Mouse (Mus musculus) urinary bladder, postnatal 25 days (tissue): ENCODE results near the gene Anp32b.
A peak's percentile ranks its signal among the peaks of the same experiment; 100 is the strongest.

Source experiments
- DNase-seq: peaks from one replicate; pipeline ENCODE4 v3.0.0; 2022; ENCODE audit warnings: low spot score

Gene Anp32b

DNA sequence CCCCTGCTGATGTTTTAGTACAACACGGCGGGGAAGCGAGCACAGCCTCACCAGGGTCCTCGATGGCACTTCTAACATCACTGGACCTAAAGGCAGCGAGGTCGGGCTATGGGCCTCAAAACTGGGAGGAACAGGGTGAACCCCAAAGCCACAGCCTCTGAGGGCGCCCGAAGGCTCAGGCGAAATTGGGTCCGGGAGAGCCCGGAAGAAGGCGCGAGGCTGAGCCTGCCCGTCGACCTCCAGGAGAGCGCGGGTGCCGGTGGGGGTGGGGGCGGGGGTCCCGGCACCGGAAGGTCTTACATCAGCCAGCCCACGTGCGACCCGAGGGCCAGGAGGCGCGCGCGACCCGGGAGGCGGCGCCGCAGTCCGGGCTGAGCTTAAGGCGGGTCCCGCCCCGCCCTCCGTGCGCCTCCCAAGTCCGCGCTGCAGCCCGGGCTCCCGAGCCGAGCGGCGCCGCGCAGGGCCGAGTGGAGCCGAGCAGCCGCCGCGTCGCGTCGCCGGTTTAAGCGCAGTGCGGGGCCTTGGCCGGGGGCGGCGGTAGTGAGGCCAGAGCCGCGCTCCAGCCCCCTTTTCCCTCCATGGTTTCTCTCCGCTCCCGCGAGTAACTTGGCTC is at the start of gene Anp32b:
Gene Anp32b, plus strand, starts transcription at position 384 of the 613 bp plus-strand sequence.
- peak; percentile 94 for DNase-seq

DNA sequence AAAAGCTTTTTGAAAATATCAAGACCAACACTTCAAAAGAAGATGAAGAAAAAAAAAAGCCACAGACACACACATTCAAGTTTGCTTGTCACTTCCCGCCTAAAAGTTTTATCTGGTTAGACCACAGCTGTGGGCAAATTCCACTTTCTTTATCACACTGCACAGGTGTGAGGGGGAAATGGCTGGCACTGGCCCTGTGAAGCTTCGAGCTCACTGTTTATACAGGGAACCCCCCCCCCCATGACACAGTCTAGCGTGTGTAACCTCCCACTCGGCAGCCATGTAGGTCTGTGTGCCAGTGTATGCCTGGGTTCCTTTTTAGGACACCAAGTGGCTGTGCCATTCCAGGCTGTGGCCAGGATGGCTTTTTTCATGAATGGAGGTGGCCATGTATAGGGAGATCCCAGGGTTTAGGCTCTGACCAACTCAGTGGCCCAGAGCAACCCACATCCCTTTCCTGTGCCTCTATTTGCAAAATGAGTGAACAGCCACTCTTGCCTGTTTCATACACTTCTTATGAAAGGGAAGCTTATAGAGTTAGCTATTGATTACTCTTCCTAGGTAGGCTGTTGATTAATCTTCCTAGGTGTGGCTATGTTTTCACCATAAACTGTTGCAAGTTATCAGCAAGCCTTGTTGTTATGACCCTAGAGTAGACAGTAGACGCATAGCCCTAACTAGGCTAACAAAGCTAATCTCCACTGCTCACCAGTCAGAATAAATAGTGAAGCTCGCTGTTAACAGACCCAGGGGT is 46.5 kb upstream of the Anp32b start:
- DNase-seq = no peak

DNA sequence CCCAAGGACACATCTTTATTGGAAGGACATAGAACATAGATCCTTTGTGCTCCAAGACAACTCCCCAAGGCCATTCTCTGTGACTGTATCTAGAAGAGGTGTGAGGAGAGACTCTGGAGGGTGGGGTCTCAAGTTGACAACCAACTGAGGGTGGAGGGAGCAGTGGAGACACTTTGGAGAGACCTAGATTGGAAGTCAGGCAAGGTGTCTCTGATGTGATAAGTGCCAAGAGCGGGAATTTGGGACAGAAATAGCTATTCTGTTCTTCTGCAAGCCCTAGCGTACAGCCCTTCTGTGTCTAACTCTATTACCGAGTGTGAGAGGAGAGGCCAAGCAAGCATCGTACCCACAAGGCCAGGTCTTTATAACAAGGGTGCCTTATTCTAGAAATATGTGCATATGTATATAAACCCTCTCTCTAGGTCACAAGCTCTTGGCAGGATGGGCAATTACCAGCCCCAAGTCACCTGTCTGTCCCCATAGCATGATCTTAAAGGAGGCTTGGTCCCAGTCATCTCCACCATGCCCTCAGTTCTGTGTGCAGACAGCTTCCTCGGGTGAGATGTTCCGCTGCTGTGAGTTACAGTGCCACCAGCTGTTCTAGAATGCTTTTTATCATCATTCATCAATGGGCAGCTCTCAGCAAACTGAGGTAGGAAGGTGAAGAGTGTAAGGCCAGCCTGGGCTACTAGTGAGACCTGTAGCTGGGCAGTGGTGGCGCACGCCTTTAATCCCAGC is 43.6 kb upstream of the Anp32b start:
- no peak for DNase-seq

DNA sequence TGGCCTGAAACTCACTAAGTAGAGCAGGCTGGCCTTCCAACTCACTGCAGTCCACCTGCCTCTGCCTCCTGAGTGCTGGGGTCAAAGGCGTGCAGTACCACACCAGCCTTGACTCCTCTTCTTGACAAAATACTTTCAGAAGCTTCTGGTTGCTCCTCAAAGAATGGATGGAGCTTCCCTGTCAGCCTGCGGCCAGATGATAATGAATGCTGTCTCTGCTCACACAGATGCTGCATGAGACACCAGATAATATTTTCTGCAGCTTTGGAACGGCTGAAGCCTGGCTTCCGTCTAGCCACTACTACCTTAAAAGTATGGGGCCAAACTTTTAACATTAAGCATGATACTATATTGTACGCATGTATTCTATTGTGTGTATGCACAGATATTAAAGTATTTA is 40.0 kb upstream of the Anp32b start:
- no peak for DNase-seq

DNA sequence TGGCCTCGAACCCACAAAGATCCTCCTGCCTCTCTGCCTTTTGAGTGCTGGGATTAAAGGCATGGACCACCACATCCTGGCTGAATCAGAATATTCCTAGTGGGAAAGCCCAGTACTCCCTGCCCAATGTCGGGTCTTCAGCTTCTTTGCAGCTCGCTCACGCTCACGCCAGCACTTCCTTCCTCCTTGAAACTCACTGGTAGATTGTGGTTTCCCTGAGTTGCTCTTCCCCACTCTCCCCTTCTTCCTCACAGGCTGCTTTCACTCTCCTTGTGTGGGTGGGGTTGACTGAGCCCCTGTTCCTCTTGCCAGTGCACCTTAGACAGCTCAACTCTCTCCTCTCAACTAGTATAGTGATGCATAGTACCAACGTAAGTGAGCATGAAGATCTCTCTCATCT is 39.2 kb upstream of the Anp32b start:
- no peak for DNase-seq

DNA sequence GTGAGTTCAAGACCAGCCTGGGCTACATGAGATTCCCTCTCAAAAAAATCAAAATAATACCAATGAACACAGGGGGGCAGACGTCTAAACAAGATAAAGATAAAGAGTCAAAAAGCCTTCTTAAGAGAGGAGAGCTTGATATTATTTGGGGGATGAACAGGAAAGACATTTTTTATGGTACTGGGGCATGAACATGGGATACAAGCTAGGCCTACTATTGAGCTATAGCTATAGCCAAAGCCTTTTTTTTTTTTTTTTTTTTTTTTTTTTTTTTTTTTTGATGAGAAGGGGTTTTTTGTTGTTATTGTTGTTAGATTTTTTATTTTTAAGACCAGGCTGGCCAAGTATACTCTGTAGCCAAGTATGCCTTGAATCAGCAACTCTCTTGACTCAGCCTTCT is 38.6 kb upstream of the Anp32b start:
- no peak for DNase-seq

DNA sequence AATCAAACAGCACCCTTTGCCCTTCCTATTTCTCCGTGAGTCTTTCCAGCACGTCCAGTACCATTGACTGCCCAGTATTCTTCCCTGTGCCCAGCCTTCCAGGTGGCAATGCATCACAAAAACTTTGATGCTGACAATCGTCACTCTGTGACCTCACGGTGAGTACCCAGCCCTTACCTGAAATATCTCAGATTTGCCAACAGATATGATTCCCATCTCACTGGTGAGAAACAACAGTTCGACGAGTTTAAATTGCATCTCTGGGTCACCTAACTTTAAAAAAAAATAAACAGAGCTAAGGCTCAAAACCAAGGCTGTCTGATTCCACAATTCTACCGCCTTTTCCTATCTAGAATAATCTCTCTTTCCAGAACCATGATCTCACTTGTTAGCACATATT is 37.3 kb upstream of the Anp32b start, which contains the start of gene Hemgn:
Gene Hemgn, minus strand, starts transcription at position 101 of the 400 bp plus-strand sequence.
- DNase-seq = no peak

DNA sequence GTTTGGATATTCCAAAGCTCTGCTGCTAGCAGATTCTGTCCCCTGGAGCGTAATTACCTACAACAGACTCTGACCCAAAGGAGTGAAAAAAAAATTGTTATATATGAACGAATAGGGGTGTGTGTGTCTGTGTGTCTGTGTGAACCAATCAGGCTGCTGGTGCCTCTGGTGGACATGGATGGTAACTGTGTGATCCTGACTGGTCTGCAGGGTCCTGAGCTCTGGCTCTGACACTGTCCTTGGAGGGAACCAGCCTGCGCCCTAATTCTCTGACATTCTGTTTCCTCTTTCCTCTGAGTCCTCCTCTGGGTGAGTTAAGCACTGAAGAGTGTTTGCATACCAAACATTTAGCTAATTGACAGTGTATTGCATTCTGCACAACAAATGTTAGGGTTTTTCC is 33.2 kb upstream of the Anp32b start:
- DNase-seq = no peak

DNA sequence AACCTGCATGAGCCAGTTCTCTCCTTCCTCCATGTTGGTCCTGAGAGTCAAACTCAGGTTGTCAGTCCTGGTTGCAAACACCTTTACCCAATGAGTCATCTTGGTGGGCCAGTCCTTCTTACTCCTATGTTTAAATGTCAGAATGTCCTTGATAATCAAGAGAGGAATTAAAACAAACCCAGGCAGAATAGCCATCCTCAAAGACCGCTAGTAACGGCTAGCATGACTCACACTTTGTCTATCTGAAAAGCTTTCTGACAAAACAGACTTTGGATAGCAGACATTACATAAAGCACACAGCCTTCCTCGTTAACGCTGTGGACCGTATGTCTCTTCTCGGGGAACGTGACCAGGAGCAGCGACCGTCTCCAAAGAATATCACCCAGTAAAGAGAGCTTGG is 31.9 kb upstream of the Anp32b start:
- DNase-seq = no peak

DNA sequence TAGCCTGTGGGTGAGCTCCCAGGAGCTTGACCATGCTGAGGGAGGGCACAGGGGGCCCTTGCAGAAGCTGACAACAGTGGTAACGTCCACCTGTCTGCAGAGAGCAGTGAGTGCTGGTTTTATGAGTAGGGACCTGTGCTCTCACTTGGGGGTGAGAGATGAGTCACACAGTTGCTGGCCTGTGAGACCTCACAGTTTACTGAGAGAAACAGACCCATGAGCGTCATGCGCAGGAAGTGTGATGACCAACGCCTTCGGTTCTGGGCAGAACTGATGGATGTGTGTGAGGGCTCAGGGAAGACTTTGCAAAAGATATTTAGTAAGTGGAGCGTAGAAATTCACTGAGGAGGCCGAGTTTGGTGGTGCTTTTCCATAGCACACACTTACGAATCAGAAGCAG is 28.1 kb upstream of the Anp32b start:
- no peak for DNase-seq

DNA sequence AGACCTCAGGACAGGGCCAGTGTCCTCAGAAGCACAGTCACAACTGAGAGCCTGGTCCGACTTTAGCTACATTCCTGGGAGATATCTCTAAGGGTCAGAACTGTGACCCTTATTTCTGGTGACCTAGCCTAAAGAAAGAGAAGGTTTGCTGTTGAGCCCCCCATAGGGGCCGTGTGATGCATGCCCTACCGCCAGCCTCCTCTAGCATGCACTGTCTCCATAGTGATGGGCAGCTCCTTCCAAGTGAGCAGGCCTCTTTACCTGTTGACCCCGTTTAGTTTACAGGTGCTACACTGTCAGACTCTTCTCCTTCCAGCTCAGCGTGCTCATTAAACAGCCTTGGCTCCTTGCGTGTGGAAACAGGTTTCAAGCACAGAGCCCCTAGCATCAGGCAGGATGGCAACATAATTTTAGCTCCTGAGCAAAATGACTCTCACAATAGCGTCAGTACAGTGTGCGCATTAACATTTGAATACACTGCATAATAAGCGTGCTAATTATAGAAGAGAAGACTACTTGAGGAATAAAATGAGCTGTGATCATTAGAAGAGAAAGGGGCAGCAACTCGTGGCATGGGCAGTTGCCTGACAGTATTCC is 21.7 kb upstream of the Anp32b start:
- DNase-seq = no peak

DNA sequence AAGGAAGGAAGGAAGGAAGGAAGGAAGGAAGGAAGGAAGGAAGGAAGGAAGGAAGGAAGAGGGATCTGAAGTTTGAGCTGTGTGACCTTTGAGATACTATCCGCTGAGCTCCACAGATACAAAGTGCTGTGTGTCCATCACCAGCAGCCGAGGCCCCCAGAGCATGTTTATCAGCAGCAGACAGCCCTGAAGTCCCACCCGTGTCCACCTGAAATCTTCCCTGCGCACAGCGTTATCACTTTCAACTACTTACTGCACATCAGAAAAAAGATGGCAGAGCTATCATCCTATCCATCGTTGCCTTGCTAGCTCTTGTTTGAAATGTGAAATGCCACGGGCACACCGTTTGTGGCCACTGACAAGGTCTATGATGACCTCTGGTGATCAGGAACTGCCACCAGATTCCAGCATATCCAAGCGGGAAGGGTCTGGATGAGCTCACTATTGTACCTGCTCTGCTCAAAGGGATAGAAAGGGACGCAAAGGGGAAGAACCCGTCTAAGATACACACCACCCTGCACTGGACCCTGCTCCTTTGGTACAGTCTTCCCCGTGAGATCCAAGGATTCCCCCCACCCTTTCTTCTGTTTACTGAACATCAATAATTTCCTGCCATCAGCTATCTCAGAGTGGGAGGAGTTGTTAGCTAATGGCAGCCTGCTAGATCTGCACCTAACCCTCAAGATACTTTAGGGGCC is 18.2 kb upstream of the Anp32b start:
- no peak for DNase-seq

DNA sequence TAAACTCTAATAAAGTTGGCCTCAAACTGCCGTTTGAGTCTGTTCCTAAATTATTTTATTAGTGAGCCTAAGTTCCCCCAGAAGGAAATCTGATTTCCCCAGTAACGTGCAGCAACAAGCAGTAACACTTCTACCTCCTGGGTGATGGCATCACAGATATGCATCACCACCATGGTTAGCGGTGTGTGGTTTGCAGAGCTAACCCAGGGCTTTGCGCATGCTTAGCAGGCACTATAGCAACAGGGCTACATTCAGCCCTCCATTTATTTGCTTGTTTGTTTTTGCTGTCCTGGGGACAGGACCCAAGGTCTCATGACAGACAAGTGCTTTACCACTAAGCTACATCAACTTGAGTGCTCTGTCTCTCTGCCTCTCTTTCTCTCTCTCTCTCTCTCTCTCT is 8.2 kb upstream of the Anp32b start:
- DNase-seq = no peak

DNA sequence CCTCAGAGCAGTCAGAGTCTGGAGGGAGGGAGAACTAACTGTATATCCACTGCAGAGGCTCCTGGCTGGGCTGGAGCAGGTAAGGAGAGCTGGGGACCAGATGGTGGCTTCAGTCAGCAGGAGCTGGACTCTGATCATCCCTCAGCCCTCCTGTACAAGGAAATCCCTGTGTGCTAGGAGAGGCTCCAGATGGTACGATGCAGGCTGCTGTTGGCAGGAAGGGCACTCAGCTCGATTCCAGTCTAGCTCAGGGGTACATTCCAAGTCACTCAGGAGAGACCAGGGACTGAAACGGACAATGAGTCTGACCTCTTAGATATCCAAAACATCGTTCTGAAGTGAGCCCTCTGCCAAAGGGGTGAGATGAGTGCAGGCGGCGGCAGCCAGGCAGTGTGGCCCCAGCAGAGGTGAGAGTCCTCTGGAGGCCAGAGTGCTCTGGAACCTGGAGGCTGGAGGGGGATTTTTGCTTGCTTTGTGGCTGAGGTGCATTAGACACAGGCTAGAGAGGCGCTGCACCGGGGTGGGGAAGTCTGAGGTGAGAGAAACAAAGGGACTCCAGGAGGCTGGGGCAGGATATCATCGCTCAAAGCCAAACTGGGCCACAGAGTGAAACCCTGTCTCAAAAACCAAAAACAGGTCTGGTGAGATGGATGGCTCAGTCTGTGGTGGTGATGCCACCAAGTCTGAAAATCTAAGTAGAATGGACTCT is 5.3 kb upstream of the Anp32b start:
- no peak for DNase-seq

DNA sequence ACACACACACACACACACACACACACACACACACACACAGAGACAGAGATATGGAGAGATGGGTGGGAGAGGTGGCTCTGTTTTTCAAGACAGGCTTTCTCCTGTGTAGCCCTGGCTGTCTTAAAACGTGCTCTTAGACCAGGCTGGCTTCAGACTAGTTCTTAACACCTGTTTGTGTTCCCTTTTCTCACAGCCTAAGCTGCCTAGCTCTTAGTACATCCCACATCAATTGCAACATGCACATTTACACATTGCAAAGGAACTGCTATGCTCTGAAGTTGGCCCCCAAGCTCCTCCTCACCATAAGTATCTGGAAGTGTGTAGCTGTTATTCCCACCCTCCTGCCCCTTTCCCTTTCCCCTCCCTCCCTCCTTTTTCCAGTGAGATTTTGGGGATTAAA is 3.2 kb upstream of the Anp32b start:
- DNase-seq = no peak

DNA sequence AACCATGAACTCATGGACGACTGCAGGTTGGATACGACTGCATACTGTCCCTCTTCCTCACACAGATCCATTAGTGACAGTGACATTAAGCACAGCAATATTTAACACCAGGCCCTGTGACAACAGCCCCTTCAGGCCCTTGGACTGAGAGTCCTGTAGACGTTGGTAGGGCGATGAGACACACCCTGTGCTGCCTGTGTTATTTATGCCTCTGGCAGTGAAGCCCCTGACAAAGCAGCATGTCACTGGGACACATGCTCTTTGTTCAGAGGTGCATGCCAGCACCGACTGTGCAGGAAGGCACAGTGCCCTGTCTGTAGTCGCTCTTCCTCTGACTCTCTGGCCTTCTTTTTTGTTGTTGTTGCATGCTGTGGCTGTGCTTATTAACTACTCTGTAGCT is 1.8 kb upstream of the Anp32b start:
- no peak for DNase-seq

DNA sequence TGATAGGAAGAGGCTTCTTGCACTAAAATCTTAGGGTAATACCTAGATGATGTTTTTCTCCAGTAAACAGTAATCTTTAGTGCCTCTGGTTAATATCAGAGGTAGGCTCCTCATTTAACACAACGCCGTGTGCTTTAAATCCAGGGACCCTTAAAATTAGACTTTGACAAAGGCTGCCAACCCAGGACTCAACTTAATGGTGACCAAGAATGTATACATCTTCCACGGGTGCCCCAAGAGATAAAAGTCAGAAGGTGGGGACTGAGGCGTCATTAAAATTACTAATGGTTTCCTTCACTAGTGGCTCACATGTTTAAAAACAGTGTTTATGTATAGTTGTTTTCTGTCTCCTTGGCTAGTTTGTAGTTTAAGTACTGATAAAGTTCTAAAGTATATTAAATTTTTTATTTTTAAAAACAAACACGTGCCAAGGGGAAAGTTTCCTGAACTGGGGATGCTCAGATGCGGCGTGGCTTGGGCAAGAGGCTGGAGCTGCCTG is 633 bp upstream of the Anp32b start:
- DNase-seq = no peak

DNA sequence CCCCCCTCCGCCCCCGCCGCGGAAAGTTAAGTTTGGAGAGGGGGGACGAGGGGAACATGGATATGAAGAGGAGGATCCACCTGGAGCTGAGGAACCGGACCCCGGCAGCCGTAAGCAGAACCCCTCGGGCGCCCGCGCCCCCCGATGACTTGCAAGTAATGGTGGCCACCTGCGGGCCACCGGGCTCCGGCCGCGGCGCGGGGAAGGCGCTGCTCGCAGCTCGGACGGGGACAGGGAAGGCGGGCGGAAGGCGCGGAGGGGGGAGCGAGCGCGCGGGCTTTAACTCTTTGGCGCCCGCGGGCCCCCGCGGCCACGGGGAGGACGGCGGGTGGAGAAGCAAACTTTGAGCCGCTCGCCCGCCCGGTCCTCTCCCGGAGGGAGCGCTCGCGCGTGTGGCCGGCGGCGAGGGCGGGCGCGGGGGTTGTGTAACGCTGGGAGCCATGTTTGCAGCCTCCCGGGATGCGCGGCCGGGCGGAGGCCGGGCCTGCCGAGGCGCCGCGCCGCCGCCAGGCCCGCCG is 597 bp downstream of the Anp32b start:
- DNase-seq = peak; percentile 71

DNA sequence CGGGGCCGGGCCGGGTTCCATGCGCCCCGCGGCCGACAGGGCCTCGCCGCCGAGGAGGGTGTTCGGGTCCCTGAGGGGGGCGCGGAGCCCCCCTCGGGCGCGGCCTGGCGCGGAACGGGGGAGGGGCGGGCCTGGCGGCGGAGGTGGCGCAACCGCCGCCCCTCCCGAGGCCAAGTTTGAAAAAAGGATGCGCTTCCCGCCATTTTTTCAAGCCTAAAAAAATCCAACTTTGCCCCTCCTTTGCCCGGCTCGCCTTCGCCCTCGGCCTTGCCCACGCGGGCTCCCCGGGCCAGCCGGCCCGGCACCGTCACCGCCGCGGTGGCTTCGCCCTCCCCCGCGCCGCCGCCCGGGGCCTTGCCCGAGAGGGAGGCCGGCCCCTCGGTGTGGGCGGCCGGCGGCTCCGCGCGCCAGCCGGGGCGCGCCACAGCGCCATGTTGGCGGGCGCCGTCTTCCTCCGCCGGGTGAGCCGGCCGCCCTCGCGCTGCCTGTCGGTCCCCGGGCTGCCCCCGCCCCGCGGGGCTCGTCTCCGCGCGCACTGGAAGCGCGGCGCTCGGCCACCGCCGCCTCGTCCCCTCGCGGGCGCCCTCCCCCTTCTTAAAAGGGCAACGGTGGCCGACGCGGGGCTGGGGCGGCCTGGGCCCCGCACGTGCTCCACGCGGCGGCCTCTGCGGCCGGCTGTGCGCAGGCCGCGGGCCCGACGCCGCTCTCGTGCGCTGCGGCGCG is 1.2 kb downstream of the Anp32b start:
- DNase-seq = peak; percentile 64

DNA sequence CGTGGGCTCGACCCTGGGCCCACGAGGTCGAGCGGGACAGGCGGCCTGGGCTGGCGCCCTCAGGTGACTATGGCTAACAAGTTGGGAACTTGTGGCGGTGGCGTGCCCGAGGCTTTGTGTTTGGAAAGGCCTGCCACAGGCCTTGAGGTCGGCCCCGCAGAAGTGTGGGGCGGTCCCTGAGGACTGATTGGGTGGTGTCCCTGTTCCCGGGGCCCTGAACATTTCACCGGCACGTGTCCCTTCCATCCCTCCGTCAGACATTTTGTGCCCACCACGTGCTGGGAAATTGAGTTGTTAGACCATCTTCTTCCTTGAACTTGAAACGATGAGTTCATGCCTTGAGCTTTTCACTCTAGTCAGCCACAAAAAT is 1.8 kb downstream of the Anp32b start:
- DNase-seq = peak; percentile 54
